Mouse (Mus musculus) kidney, embryonic 16.5 days (tissue): ENCODE measurements at regions not wholly inside any gene's neighbourhood (a gene's known extent, or its start where the extent isn't known, plus 50 kb on each side); places are given as distances from the start of the nearest gene placed in this dataset.
A peak's percentile ranks its signal among the peaks of the same experiment; 100 is the strongest.

ENCODE experiments used
- ATAC-seq: fragments of 200-750 bp; cut with Nextera tagmentation; 2 replicates; pipeline ENCODE4 v1.8.0; 2017; ENCODE audit warnings: moderate TSS enrichment; ENCODE audit not compliant: low FRiP score, low TSS enrichment
- H3K27ac ChIP-seq: fragments of 300-500 bp; sonication (generic); 2 replicates; pipeline ENCODE4 v1.5.1; 2014; ENCODE audit warnings: low read length
- H3K27me3 ChIP-seq: fragments of 300-500 bp; sonication (generic); 2 replicates; pipeline ENCODE4 v1.6.1; 2014; ENCODE audit warnings: low read length, control low read depth, mixed read lengths; ENCODE audit not compliant: insufficient read depth
- H3K36me3 ChIP-seq: fragments of 300-500 bp; sonication (generic); 2 replicates; pipeline ENCODE4 v1.6.1; 2014; ENCODE audit warnings: low read length, control low read depth, mixed read lengths; ENCODE audit not compliant: insufficient read depth
- H3K4me1 ChIP-seq: fragments of 300-500 bp; sonication (generic); 2 replicates; pipeline ENCODE4 v1.6.1; 2014; ENCODE audit warnings: low read length, control low read depth, mixed read lengths; ENCODE audit not compliant: insufficient read depth
- H3K4me2 ChIP-seq: fragments of 300-500 bp; sonication (generic); replicated peaks from 2 replicates; pipeline ENCODE4 v1.6.1; 2014; ENCODE audit warnings: low read depth, low read length
- H3K4me3 ChIP-seq: fragments of 300-500 bp; sonication (generic); 2 replicates; pipeline ENCODE4 v1.5.1; 2014; ENCODE audit warnings: mild to moderate bottlenecking, low read length
- H3K9ac ChIP-seq: fragments of 300-500 bp; sonication (generic); replicated peaks from 2 replicates; pipeline ENCODE4 v1.6.1; 2014; ENCODE audit warnings: low read length
- H3K9me3 ChIP-seq: fragments of 300-500 bp; sonication (generic); 2 replicates; pipeline ENCODE4 v1.6.1; 2016; ENCODE audit warnings: low read length, control low read depth
- WGBS: fragments of 180-500 bp; shearing (Covaris S2); extraction: QIAGEN DNeasy Blood & Tissue Kit; methylation state at CpG from one replicate; pipeline ENCODE4 v1.1.7; 2014; 5-methylcytosine and 5-hydroxymethylcytosine counted together

DNA sequence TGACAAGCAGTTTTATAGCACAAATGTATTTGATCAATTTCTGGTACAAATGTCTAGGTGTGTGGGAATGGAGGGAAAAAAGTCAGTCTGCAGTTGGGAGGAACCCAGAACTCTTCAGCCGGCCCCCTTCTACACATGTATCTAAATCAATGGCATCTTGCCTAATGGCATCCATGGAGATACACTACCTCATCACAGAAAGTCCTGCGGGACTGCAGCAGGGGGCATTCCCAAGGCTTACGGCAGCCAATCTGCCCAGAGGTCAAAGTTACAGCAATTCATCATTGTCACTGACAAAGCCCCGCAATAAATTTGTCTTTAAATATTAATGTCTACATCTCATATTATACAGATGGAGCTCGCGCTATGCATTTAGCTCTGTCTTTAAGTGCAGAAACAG is 135.7 kb upstream of the Arhgap5 start:
- ATAC-seq, result no peak
- WGBS, result 40% methylated on average over 6 of the region's 6 CpGs

DNA sequence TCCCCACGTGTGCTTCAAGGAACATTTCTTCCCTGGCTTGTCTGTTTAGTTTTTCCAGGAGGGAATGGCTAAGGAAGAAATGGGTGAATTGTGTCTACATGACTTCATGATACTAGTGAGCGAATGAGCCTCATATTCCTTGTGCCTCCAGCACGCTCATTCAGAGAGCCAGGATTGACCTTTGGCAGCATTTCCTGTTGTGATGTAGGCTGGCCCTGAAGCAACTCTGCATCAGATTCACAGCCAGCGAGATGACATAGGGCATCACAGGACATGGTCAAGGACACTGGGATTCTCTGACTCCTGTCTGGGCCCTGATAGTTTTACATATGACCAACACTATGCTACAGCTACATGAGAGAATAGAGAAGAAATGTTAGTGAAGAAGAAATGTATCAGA is 135.3 kb upstream of the Arhgap5 start:
- ATAC-seq, result no peak
- no peak overlapping the region for H3K4me2 ChIP-seq
- 60% methylated on average over 4 of the region's 4 CpGs for WGBS

More for the DNA sequence above, 135.7 kb upstream of the Arhgap5 start:
- H3K4me3 ChIP-seq, result no peak overlapping the region
- H3K27ac ChIP-seq, result no peak overlapping the region
- H3K36me3 ChIP-seq, result no peaks in the 10 kb centered on the region
- H3K4me2 ChIP-seq, result no peak overlapping the region
- no peak overlapping the region for H3K9ac ChIP-seq
- no peaks in the 10 kb centered on the region for H3K9me3 ChIP-seq
- H3K4me1 ChIP-seq, result peaks cover 9% of the 10 kb centered on the region
- H3K27me3 ChIP-seq, result no peaks in the 10 kb centered on the region

DNA sequence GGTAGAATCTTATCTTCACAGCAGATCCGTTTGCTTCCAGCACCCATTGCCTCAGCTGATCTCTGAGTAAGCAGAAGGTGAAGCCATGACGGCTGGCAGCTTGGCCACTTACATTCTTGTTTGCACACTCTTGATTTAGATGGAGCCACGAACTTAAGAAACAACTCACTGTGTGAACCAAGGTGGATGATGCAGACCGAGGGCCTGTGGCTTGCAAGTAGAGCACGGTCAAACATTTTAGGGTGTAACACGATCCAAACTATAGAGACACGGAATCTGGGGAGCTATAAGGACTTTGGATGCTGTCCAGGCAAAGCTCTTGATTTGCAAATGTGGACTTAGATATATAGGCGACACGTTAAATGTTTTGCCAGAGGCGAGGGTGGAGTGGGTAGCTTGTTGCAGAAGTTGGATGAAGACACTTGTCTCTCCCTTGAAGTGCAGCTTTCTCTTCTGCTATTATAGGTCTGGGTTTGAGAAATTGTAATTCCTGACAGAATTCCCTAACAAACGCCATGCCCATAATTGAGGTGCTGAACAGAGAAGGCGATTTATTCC is 133.5 kb upstream of the Arhgap5 start:
- 56% methylated on average over 12 of the region's 12 CpGs for WGBS
- peaks cover 9% of the 10 kb centered on the region for H3K4me1 ChIP-seq
- no peaks in the 10 kb centered on the region for H3K27me3 ChIP-seq
- H3K9me3 ChIP-seq, result no peaks in the 10 kb centered on the region
- no peak overlapping the region for H3K4me2 ChIP-seq
- H3K9ac ChIP-seq, result no peak overlapping the region
- no peak overlapping the region for H3K27ac ChIP-seq
- no peaks in the 10 kb centered on the region for H3K36me3 ChIP-seq
- no peak overlapping the region for H3K4me3 ChIP-seq
- ATAC-seq, result no peak

More for the DNA sequence above, 135.3 kb upstream of the Arhgap5 start:
- no peak overlapping the region for H3K27ac ChIP-seq
- H3K27me3 ChIP-seq, result no peaks in the 10 kb centered on the region
- H3K9me3 ChIP-seq, result no peaks in the 10 kb centered on the region
- H3K9ac ChIP-seq, result no peak overlapping the region
- H3K4me1 ChIP-seq, result peaks cover 9% of the 10 kb centered on the region
- no peaks in the 10 kb centered on the region for H3K36me3 ChIP-seq
- H3K4me3 ChIP-seq, result no peak overlapping the region

DNA sequence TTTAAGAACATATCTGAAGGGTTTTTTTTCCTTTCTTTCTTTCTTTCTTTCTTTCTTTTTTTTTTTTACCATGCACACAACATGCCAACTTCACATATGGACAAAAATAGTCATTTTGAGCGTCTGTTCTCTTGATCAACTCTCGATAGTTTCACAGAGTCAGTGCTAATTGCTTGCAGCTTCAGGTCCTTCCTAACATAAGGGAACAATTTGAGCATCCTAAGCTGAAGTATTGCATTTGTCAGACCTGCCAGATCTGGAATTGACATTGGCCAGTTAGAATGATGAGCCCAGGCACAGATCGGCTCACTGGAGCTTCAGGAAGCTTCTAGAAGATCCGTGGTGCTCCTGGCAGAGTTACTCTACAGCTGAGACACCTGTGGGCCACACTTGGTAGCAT is 128.7 kb upstream of the Arhgap5 start:
- WGBS, result 90% methylated on average over 4 of the region's 4 CpGs
- H3K27me3 ChIP-seq, result no peaks in the 10 kb centered on the region
- no peak overlapping the region for H3K4me2 ChIP-seq
- H3K27ac ChIP-seq, result no peak overlapping the region
- H3K4me1 ChIP-seq, result no peaks in the 10 kb centered on the region
- ATAC-seq, result no peak
- no peaks in the 10 kb centered on the region for H3K36me3 ChIP-seq
- H3K4me3 ChIP-seq, result no peak overlapping the region
- no peak overlapping the region for H3K9ac ChIP-seq
- H3K9me3 ChIP-seq, result no peaks in the 10 kb centered on the region

DNA sequence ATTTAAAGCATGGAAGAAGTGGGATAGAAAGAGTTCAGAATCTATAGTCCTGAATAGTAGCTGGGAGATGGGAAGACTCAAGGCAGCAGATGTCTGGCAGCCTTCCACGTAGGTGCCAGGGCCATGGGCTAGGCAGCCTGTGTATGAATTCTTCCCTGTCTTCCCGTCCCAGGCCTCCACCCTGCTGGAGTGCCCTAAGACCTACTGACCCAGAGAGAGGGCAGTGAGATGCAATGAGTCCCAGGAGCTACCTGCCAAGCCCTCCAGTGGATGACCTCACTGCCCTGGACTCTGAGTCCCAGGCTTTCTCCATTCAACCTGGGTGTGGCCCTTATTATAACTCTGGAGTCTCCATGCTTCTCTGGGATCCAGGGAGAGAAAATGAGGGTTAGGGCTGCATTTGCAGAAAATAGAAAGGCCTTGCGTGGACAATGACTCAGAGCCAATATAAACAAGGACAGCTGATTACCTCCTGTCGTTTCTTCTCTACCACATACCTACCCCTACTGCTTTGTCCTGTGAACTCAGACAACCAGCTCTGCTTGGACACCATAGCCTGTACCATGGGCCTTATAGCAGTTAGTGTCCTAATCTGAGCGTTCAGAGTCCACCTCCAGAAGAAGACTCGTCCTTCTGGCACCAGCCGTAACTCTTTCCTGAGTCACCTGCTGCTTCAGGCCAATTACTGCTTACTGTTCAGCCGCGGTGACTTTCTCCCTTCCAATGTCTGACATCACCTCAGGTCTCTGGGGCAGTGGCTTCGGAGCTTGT is 126.9 kb upstream of the Arhgap5 start:
- WGBS, result 69% methylated on average over 10 of the region's 10 CpGs

DNA sequence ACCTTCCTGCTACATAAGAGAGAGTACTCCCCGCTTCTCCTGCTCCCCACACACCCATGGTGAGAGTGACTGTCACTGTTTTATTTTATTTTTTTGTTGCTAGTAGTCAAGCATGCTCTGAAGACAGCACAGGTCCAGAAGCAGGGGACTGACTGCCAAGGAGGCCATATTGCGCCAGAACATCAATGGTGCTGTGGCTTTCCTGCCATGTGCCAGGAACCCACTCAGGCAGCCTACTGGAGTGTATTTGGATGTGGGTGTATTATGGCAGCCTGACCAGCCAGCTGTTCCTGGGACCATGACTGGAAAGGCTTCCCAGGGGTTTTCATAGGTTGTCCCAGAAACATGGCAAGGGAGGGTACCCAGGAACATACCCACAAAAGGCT is 126.3 kb upstream of the Arhgap5 start:
- no peak overlapping the region for H3K27ac ChIP-seq
- H3K9me3 ChIP-seq, result no peaks in the 10 kb centered on the region
- H3K9ac ChIP-seq, result no peak overlapping the region
- ATAC-seq, result no peak
- no peak overlapping the region for H3K4me3 ChIP-seq
- no peaks in the 10 kb centered on the region for H3K27me3 ChIP-seq
- peaks cover 15% of the 10 kb centered on the region for H3K4me1 ChIP-seq
- no peak overlapping the region for H3K4me2 ChIP-seq
- WGBS, result 93% methylated on average over 2 of the region's 2 CpGs
- no peaks in the 10 kb centered on the region for H3K36me3 ChIP-seq

More for the DNA sequence above, 126.9 kb upstream of the Arhgap5 start:
- H3K4me2 ChIP-seq, result no peak overlapping the region
- no peak overlapping the region for H3K27ac ChIP-seq
- peaks cover 9% of the 10 kb centered on the region for H3K4me1 ChIP-seq
- H3K27me3 ChIP-seq, result no peaks in the 10 kb centered on the region
- ATAC-seq, result no peak
- no peak overlapping the region for H3K9ac ChIP-seq
- H3K4me3 ChIP-seq, result no peak overlapping the region
- no peaks in the 10 kb centered on the region for H3K9me3 ChIP-seq
- no peaks in the 10 kb centered on the region for H3K36me3 ChIP-seq

DNA sequence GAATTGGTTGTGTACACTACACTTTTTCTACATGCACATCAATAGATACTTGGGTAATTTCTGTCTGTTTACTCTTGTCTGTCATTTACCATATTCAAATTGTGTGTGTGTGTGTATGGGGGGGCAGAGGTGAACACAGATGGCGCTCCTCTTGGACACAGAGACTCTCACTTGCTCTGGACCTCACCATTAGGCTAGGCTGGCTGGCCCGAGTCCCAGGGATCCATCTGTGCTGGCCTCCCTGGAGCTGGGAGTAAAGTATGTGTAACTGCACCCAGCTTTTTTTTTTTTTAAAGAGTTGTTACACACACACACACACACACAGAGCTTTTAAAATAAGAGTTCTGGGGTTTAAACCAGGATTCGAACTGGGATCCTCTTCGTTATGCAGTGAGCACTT is 124.5 kb upstream of the Arhgap5 start:
- no peak overlapping the region for H3K4me3 ChIP-seq
- H3K4me1 ChIP-seq, result peaks cover 24% of the 10 kb centered on the region
- no peaks in the 10 kb centered on the region for H3K9me3 ChIP-seq
- H3K4me2 ChIP-seq, result no peak overlapping the region
- no peaks in the 10 kb centered on the region for H3K27me3 ChIP-seq
- ATAC-seq, result no peak
- H3K27ac ChIP-seq, result no peak overlapping the region
- no peak overlapping the region for H3K9ac ChIP-seq
- no peaks in the 10 kb centered on the region for H3K36me3 ChIP-seq
- 87% methylated on average over 4 of the region's 4 CpGs for WGBS

DNA sequence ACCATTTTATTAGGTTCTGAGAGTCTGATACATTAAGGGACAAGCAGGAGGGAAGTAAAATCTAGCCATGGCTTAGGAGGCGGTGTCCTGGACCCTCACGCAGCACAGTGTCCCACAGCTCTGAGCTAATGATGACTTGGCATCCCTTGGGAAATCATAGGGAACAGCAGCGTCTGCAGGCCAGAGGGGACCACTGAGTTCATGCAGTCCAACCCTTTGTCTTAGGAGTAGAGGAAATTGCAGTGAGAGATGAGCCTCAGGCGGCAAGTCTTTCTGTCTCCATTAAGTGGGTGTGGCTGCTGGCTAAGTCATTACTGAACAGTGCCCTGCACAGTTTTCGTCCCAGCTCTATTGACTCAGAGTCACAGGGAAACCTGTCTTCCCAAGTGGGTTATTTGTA is 123.8 kb upstream of the Arhgap5 start:
- H3K36me3 ChIP-seq, result no peaks in the 10 kb centered on the region
- no peaks in the 10 kb centered on the region for H3K9me3 ChIP-seq
- H3K4me3 ChIP-seq, result no peak overlapping the region
- H3K9ac ChIP-seq, result no peak overlapping the region
- 68% methylated on average over 5 of the region's 5 CpGs for WGBS
- H3K27ac ChIP-seq, result no peak overlapping the region
- H3K4me1 ChIP-seq, result peaks cover 24% of the 10 kb centered on the region
- no peak overlapping the region for H3K4me2 ChIP-seq
- no peaks in the 10 kb centered on the region for H3K27me3 ChIP-seq
- ATAC-seq, result no peak

DNA sequence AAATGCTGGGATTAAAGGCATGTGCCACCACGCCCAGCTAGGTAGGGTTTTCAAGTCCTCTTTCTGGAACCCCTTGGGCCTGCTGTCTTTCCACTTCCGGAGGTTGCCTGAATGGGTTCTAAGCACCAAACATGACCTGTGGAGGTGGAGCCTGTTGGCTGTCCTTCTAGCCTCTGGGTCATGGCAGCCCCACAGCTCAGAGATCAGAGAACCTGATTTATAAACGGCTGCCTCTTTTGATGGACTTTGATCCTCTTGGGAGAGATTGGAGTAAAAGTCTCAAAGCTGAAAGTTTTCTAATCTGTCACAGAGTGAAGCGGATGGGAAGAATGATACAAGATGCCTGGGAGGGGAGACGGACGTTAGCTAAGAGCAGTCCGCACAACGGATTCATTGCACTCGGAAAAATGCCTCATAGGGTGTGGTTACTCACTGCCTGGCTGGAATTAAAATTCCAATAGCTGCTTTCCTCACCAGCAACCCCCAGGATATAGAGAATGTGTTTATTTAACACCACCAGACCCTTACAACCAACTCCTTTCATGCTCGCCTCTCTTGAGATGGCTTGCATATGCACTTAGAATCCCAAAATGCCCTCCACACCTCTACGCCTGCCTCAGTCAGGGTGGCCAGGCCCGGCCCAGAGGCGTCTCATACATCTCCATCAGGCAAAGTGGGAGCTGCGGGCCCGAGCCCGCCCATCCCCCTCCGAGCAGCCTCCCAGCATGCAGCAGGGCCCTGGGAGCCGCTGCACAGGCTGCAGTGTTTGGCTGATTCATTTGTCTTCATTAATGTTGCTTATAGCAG is 122.4 kb upstream of the Arhgap5 start:
- Histone ChIP-seq H3K9me3 (no peaks in the 10 kb centered on the region), H3K27me3 (no peaks in the 10 kb centered on the region), H3K9ac (peak overlapping the region; percentile 36), H3K27ac (peak overlapping the region; percentile 69), H3K4me2 (no peak overlapping the region; the same call in 1 of the 2 replicates), H3K4me1 (peaks cover 24% of the 10 kb centered on the region), H3K4me3 (no peak overlapping the region), H3K36me3 (no peaks in the 10 kb centered on the region)
- ATAC-seq, result peak; percentile 78
- WGBS, result 39% methylated on average over 18 of the region's 18 CpGs

DNA sequence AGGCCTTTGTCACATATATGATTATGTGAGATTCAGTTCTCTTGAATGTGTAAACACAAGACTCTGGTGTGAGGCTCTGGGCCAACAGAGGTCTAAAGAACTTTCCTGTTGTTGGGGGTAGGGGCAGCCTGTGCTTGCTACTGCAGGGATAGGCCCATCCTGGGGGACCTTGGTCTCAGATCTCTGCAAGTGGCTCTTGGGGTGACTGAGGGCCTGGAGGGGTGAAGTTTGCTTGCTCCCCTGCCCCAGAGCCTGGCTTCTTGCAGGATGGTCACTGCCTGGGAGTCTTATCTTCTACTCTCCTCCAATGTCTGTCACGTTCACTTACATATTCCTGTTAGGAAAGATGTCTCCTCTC is 121.8 kb upstream of the Arhgap5 start:
- Histone ChIP-seq H3K36me3 (no peaks in the 10 kb centered on the region), H3K27me3 (no peaks in the 10 kb centered on the region), H3K9ac (peak overlapping the region; percentile 36), H3K27ac (no peak overlapping the region; the same call in 1 of the 2 replicates), H3K9me3 (no peaks in the 10 kb centered on the region), H3K4me1 (peaks cover 24% of the 10 kb centered on the region), H3K4me3 (no peak overlapping the region), H3K4me2 (no peak overlapping the region)
- WGBS, result 89% methylated on average over 1 of the region's 1 CpGs
- ATAC-seq, result 0 out of 2 replicates have a peak, but pooled peaks have one; percentile 2
